Mouse (Mus musculus) brain, embryonic 14.5 days (tissue): ENCODE measurements around the gene Kcne4.

Source experiments
- CTCF ChIP-seq: fragments of 200-500 bp; IDR thresholded peaks from 2 replicates; pipeline ENCODE4 v1.5.1; 2012; ENCODE audit warnings: inconsistent platforms, mild to moderate bottlenecking, moderate library complexity, borderline replicate concordance; ENCODE audit not compliant: insufficient read depth, insufficient read length; ENCODE audit errors: extremely low read depth
- POLR2A ChIP-seq: fragments of 200-500 bp; IDR thresholded peaks from 2 replicates; pipeline ENCODE4 v1.6.1; 2012; ENCODE audit warnings: mild to moderate bottlenecking, inconsistent platforms, borderline replicate concordance; ENCODE audit not compliant: poor library complexity, insufficient read depth, insufficient read length, severe bottlenecking; ENCODE audit errors: extremely low read depth

GRCm38 (mm10) chr1:78789744-78790143, 26.8 kb upstream of the Kcne4 start:
- no peak for TF ChIP-seq CTCF
- no peak for TF ChIP-seq POLR2A
